Mouse (Mus musculus): ENCODE results near the gene Ccdc6.

- TF ChIP-seq GATA1 (IDR thresholded peaks at IDR 0.05; ENCODE audit: borderline replicate concordance, low read length) (no peak), FLI1 (IDR thresholded peaks at IDR 0.05; ENCODE audit: low read length) (no peak)
These were observed 59.7 kb downstream of the Ccdc6 start for GRCm38 (mm10) chr10:70156431-70157165.
